Mouse (Mus musculus): ENCODE results near the gene Endou. TPM values are rescaled to one million over a fixed set of nuclear protein-coding genes. Genes with fewer than 3 reads are reported as not detected.
A peak's percentile ranks its signal among the peaks of the same experiment; 100 is the strongest.

Endou gene
- polyA plus RNA-seq, 1 experiment: not detected

DNA sequence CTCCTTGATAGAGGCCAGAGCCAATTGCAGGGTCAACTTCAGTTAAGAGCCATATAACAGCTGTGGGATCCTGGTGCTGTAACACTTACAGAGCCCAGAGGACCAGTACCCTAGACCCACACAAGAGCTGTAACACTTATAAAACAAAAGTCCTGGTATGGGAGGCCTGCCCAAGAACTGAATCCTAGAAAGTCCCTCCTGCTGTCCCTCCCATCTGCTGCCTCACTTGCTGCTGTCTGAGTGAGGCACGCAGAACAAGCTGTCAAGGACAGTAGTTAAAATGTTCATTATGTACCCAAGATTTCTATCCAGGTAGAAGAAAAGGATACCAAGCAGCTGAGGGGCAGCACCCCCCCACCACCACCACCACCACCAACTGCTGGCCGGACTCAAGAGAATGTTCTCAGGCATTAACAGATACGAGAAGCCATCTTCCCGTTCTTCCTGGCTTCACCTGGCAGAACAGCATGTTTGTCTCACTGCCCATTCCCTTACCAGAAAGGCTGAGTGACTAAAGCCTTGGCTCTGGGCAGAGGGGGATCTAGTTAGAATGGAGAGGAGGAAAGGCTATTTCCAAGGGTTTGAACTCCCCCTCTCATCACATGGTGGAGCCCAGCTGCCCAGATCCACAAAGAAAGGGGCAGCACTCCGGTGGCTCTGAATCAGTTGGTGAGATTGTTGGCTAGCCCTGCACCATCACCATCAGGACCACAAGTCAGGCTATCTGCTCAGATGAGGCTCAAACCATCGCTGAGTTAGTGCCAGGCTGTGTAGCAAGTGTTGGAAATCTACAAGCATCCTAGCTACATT lies 7.4 kb downstream of the Endou start:
- Histone ChIP-seq H3K4me3 (ENCODE audit: insufficient read depth, low read length) (no peak overlapping the region), H3K27ac (ENCODE audit: insufficient read depth, low read depth, low read length) (no peak overlapping the region), H3K4me1 (ENCODE audit: control insufficient read depth, insufficient read depth, low read length) (peaks cover 8% of the 10 kb centered on the region)
- TF ChIP-seq CTCF (IDR thresholded peaks at IDR 0.05; ENCODE audit: low read depth, low read length) (no peak), POLR2A (IDR thresholded peaks at IDR 0.05; ENCODE audit: borderline replicate concordance, low read depth, low read length) (no peak)

DNA sequence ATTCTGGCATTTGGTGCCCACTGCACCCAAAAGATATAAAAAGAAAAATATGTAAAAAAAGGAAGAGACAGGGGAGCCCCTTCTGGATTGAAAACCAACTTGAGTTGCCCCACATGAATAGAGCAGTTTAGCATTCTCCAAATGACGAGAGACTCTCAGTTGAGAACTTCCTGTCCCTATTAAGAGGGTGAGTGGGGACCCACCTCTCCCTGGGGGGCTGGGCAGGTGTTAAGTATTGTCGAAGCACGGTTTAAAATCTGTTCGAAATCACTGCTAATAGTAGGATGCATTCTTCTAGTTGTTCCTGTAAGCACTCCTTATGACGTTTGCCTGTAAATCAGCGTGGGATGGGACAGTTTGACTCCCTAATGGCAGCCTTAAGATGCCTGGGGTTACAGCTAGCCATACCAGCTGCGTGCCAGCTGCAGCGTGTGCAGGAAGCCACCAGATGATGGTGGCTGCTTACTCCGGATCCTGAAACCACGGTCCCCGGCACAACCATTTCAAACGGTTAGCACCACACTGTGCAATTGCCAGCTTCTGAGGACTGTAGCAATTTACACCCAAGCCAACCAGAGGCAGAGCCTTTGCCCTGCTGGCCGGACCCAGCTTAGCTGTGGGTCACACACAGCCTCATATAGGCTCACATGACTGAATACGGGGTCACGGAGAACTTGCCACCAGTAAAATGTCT lies 10.0 kb downstream of the Endou start:
- no peak for TF ChIP-seq CTCF (IDR thresholded peaks at IDR 0.05; ENCODE audit: low read depth, low read length)
- no peak for TF ChIP-seq POLR2A (IDR thresholded peaks at IDR 0.05; ENCODE audit: borderline replicate concordance, low read depth, low read length)
- H3K27ac ChIP-seq (ENCODE audit: insufficient read depth, low read depth, low read length): no peak overlapping the region
- no peaks in the 10 kb centered on the region for H3K4me1 ChIP-seq (ENCODE audit: control insufficient read depth, insufficient read depth, low read length)
- no peak overlapping the region for H3K4me3 ChIP-seq (ENCODE audit: insufficient read depth, low read length)

DNA sequence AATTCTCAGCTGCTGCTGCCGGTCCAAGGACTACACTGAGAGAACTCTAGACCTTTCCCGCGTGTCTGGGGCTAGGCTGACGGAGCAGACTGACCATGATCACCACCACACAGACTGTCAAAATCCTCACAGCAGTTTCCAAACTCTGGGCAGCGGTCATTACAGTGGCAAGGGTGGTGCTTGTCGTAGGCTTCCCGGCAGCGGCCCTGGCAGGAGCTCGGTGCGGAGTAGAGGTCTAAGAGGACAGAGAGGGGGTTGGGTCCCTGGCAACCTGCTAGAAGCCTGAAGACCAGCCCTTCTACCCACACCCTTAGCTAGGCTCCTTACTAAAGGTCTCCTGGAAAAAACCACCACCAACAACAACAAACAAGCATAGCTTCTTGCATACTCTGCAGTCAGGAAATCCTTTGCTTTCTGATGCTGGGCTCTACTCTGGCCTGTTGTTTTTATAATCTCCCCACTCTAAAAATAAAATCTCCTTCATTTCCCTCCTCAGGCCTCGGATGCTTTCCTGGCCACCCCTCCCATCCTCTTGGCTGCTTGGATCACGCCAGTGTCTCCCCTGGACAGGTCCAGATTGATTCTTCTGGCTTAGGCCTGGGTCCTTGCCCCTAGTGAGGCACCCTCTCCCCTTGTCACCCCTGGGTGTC lies 11.0 kb downstream of the Endou start:
- H3K4me1 ChIP-seq (ENCODE audit: control insufficient read depth, insufficient read depth, low read length): no peaks in the 10 kb centered on the region
- H3K27ac ChIP-seq (ENCODE audit: insufficient read depth, low read depth, low read length): no peak overlapping the region
- H3K4me3 ChIP-seq (ENCODE audit: insufficient read depth, low read length): no peak overlapping the region

DNA sequence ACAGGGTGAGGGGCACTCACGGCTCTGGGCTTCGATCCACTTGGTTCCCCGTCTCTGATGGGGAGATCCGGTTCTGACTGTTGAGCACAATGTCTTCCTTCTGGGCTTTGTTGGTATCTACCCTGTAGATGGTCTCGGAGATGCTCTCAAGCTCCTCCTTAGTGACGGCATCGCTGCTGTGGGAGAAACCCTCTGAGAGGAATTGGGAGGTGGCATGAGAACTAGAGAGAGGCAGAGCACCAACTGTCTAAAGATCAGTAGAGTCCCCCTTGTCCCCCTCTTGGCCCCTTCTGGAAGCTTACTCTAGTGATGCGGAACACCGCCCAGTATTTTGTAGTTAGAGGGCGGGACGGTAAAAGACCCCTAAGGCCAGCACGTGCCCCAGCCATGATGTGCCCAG lies 11.6 kb downstream of the Endou start:
- Histone ChIP-seq H3K27ac (ENCODE audit: insufficient read depth, low read depth, low read length) (no peak overlapping the region), H3K4me3 (ENCODE audit: insufficient read depth, low read length) (no peak overlapping the region), H3K4me1 (ENCODE audit: control insufficient read depth, insufficient read depth, low read length) (no peaks in the 10 kb centered on the region)
- no peak for TF ChIP-seq POLR2A (IDR thresholded peaks at IDR 0.05; ENCODE audit: borderline replicate concordance, low read depth, low read length)
- TF ChIP-seq CTCF (IDR thresholded peaks at IDR 0.05; ENCODE audit: low read depth, low read length): no peak

More for the DNA sequence above, 11.0 kb downstream of the Endou start:
- TF ChIP-seq CTCF (IDR thresholded peaks at IDR 0.05; ENCODE audit: low read depth, low read length): no peak
- no peak for TF ChIP-seq POLR2A (IDR thresholded peaks at IDR 0.05; ENCODE audit: borderline replicate concordance, low read depth, low read length)

DNA sequence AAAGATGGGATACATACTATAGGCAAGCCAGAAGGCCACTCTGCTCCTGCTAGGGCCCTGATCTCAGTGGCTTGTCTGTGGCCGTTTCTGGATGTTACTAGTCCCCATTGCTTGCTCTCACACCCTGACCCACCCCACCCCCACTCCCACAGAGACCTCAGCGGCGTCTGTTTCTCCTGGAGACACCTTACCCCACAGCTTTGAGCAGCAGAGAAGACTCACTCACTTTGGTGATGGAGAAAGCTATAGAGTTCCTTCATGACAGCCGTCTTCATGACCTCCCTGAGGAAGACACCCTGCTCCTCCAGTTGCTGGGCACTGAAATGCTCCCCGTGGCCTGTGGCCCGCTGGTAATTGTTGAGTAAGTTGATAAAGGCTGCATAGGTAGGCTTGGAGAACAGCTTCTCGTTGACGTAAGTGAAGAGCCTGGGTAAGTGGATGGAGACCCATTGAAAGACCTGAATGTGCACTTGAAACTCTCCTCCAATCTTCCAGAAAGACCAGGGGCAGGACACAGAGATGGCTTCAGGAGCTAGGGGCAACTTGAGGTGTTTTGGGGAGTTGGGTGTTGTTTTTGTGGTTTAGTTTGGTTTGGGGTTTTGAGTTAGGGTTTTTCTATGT lies 12.5 kb downstream of the Endou start:
- no peak overlapping the region for H3K4me3 ChIP-seq (ENCODE audit: insufficient read depth, low read length)
- H3K4me1 ChIP-seq (ENCODE audit: control insufficient read depth, insufficient read depth, low read length): no peaks in the 10 kb centered on the region
- TF ChIP-seq POLR2A (IDR thresholded peaks at IDR 0.05; ENCODE audit: borderline replicate concordance, low read depth, low read length): no peak
- TF ChIP-seq CTCF (IDR thresholded peaks at IDR 0.05; ENCODE audit: low read depth, low read length): no peak
- no peak overlapping the region for H3K27ac ChIP-seq (ENCODE audit: insufficient read depth, low read depth, low read length)

DNA sequence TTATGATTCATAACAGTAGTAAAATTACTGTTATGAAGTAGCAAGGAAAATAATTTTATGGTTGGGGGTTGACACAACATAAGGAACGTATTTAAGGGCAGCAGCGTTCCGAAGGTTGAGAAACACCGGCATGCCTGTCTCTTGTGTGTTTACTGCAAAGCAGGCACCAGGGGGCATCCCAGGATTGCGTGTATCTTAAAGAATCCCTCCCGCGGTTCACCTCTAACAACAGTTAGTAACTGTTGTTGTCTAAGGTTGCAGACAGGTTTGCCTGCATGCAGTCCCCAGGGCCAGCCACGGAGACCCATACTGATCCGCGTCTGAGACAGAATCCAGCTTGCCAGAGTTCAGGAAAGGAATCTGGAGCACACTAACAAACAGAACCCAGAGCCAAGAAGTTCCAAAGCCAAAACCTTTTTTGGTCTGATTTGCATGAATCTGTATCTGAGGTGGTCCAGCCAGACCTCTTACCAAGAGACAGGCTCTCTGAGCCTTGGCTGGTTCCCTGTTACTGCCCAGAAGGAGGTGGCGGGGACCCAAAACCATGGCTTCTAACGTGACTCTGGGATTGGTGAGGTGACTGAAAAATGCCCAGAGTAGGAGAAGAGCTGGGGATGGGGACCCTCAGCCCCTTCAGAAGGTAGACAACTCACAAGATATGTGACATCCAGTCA lies 13.1 kb downstream of the Endou start:
- H3K4me1 ChIP-seq (ENCODE audit: control insufficient read depth, insufficient read depth, low read length): no peaks in the 10 kb centered on the region
- H3K27ac ChIP-seq (ENCODE audit: insufficient read depth, low read depth, low read length): no peak overlapping the region
- peak; percentile 57; the same call in 1 of the 2 replicates for TF ChIP-seq CTCF (IDR thresholded peaks at IDR 0.05; ENCODE audit: low read depth, low read length)
- TF ChIP-seq POLR2A (IDR thresholded peaks at IDR 0.05; ENCODE audit: borderline replicate concordance, low read depth, low read length): no peak
- H3K4me3 ChIP-seq (ENCODE audit: insufficient read depth, low read length): no peak overlapping the region

DNA sequence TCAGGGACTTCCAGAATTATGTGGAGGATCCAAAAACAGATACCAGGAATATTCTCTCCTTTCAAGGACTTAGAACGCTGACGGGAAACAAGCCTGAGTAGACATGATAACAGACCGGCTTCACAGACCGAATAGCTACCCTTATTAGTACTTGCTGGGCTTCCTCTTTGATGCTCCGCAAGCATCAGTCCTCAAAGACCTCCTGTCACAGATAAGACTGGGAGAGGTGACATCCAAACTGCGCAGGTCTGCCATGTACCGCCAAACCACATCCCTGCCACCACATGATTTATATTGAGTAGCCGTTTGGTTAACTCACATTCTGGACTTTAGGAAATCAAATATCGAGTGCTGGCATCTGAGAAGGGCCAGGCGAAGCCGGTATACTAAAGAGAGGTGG lies 14.4 kb downstream of the Endou start:
- no peak overlapping the region for H3K4me3 ChIP-seq (ENCODE audit: insufficient read depth, low read length)
- no peaks in the 10 kb centered on the region for H3K4me1 ChIP-seq (ENCODE audit: control insufficient read depth, insufficient read depth, low read length)
- no peak overlapping the region for H3K27ac ChIP-seq (ENCODE audit: insufficient read depth, low read depth, low read length)
- TF ChIP-seq CTCF (IDR thresholded peaks at IDR 0.05; ENCODE audit: low read depth, low read length) (no peak), POLR2A (IDR thresholded peaks at IDR 0.05; ENCODE audit: borderline replicate concordance, low read depth, low read length) (no peak)

DNA sequence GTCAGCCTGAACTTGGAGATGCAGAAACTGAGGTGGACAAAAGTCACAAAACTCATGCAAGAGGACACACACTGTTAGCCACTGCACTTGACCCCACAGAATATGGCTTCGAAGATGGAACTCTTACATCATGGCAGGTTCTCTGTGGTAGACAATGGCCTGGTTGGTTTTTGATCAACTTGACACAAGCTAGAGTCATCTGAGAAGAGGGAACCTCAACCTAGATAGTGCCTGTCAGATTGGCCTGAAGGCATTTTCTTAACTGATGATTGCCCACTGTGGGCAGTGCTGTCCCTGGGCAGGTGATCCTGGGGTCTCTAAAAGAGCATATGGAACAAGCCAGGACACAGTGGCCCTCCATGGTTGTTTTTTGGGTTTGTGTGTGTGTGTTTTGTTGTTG lies 15.4 kb downstream of the Endou start:
- TF ChIP-seq CTCF (IDR thresholded peaks at IDR 0.05; ENCODE audit: low read depth, low read length) (no peak), POLR2A (IDR thresholded peaks at IDR 0.05; ENCODE audit: borderline replicate concordance, low read depth, low read length) (no peak)
- no peak overlapping the region for H3K4me3 ChIP-seq (ENCODE audit: insufficient read depth, low read length)
- H3K27ac ChIP-seq (ENCODE audit: insufficient read depth, low read depth, low read length): no peak overlapping the region
- H3K4me1 ChIP-seq (ENCODE audit: control insufficient read depth, insufficient read depth, low read length): no peaks in the 10 kb centered on the region

DNA sequence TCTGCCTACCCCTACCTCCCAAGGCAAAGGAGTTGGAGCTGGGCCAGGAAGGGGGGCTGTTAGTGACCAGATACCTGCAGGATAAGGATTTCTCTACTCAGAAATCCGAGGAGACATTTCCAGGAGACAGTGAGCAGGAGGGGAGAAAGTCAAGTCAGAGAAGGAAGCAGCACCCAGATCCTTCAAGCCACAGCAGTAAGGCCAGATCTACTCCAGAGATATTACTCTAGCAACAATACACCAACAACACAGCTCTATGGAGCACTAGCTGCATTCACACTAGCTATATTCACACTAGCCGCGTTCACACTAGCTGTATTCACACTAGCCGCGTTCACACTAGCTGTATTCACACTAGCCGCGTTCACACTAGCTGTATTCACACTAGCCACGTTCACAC lies 16.1 kb downstream of the Endou start:
- H3K27ac ChIP-seq (ENCODE audit: insufficient read depth, low read depth, low read length): no peak overlapping the region
- no peak overlapping the region for H3K4me3 ChIP-seq (ENCODE audit: insufficient read depth, low read length)
- no peaks in the 10 kb centered on the region for H3K4me1 ChIP-seq (ENCODE audit: control insufficient read depth, insufficient read depth, low read length)
- TF ChIP-seq CTCF (IDR thresholded peaks at IDR 0.05; ENCODE audit: low read depth, low read length) (no peak), POLR2A (IDR thresholded peaks at IDR 0.05; ENCODE audit: borderline replicate concordance, low read depth, low read length) (no peak)

Measured in bone marrow macrophage, adult 2 months (primary cell).